Mouse (Mus musculus) testis, adult 2 months (tissue): ENCODE measurements around the gene Maats1.

Experiments
- CTCF ChIP-seq: fragments of 200-500 bp; IDR thresholded peaks from 2 replicates; pipeline ENCODE4 v1.5.1; 2012; ENCODE audit warnings: low read depth, mild to moderate bottlenecking, inconsistent platforms, low read length, moderate library complexity; ENCODE audit not compliant: control insufficient read depth, insufficient read depth, insufficient replicate concordance
- POLR2A ChIP-seq: fragments of 200-500 bp; IDR thresholded peaks from 2 replicates; pipeline ENCODE4 v1.6.1; 2012; ENCODE audit warnings: low read depth, mild to moderate bottlenecking, inconsistent platforms, low read length, moderate library complexity; ENCODE audit not compliant: control insufficient read depth

- TF ChIP-seq CTCF: no peak
- no peak for TF ChIP-seq POLR2A
Observed at GRCm38 (mm10) chr16:38308195-38308594, 33.7 kb downstream of the Maats1 start.
